Comparison of ENCODE assay signal across 8 mouse cellular contexts in genomic region chr1:87922666-87923065, GRCm38 (mm10).
DNase-seq lines count a peak whose midpoint lies in the region; ATAC-seq lines count a peak whose summit lies in the region.

No protein-coding gene starts in this region.

- no peak for ATAC-seq in cerebellum, adult (ENCODE audit: insufficient number of reproducible peaks, low FRiP score, low TSS enrichment)
- 0 out of 2 replicates have a peak, but pooled peaks have one; percentile 43 for ATAC-seq in megakaryocyte-erythroid progenitor cell, adult 5-6 weeks (replicated peaks; ENCODE audit: low FRiP score, low TSS enrichment, poor library complexity, severe bottlenecking)

- intact Hi-C loops in heart, postnatal 14 days (cut with DNase I): loop anchor here (2.0 to 10.0 kb wide), 4 partner anchors 70 to 478 kb away; partner anchors contain the start of gene Dgkd

- peak; percentile 57 to 59 for DNase-seq in cerebellum, adult 18-20 months
- DNase-seq in left cerebral cortex, adult 18-20 months (ENCODE audit: low spot score in 2 of 2): peak; percentile 47 to 55
- DNase-seq in left cerebral cortex, adult 8-10 months (ENCODE audit: low spot score in 2 of 2): no peak
- peak; percentile 14 for DNase-seq in T-cell, adult 2 months (ENCODE audit: low spot score)
- DNase-seq in heart, postnatal 14 days: peak; percentile 71 to 73
- DNase-seq in frontal cortex, postnatal 14 days (ENCODE audit: low spot score in 2 of 2): no peak

Comparison
In these comparisons a context has a peak if more than half of its experiments do, and no peak if none do; other contexts are left out.
1. DNase-seq: peak in cerebellum, adult 18-20 months (2 of 2), left cerebral cortex, adult 18-20 months (2 of 2), T-cell, adult 2 months (single experiment) and heart, postnatal 14 days (2 of 2); none in left cerebral cortex, adult 8-10 months (0 of 2) and frontal cortex, postnatal 14 days (0 of 2).